ENCODE assay signal across 8 mouse cellular contexts in genomic region chr1:87174006-87174955, GRCm38 (mm10). TPM values are rescaled to one million over a fixed set of nuclear protein-coding genes. Genes with fewer than 3 reads are reported as not detected.
DNase-seq lines count a peak whose midpoint lies in the region; ATAC-seq and TF ChIP-seq lines count a peak whose summit lies in the region.

No protein-coding gene starts in this region.

- DNase-seq in layer of hippocampus, adult 11-12 months (ENCODE audit: low spot score): peak; percentile 63
- DNase-seq in layer of hippocampus, adult 9-10 months (ENCODE audit: low spot score): no peak
- DNase-seq in cerebellum, adult 11 months: peak; percentile 40
- peak; percentile 74 for DNase-seq in forebrain, postnatal 0 days
- peak; percentile 47 for DNase-seq in left cerebral cortex, adult 2 months (ENCODE audit: extremely low spot score in 1 of 2, low spot score in 2 of 2)
- DNase-seq in lung, postnatal 36 days: peak; percentile 73
- peak; percentile 49 to 79 for DNase-seq in spleen, postnatal 4 days (ENCODE audit: low spot score in 2 of 2)

- intact Hi-C loops in left cerebral cortex, adult 2 months (cut with DNase I): no loop called here

- H3K36me3 ChIP-seq in forebrain, postnatal 0 days (ENCODE audit: insufficient read depth): no peaks in the 10 kb centered on the region
- H3K36me3 ChIP-seq in hindbrain, embryonic 12.5 days: no peaks in the 10 kb centered on the region

- 24% methylated on average over 28 of the region's 28 CpGs for WGBS in forebrain, postnatal 0 days
- 23% methylated on average over 28 of the region's 28 CpGs for WGBS in hindbrain, embryonic 12.5 days

- TF ChIP-seq CTCF in forebrain, postnatal 0 days (IDR thresholded peaks at IDR 0.05; ENCODE audit: low read depth): peak; percentile 73
- peak; percentile 76 for TF ChIP-seq CTCF in left cerebral cortex, adult 2 months (IDR thresholded peaks at IDR 0.05)

- peaks cover 6% of the 10 kb centered on the region; the same call in 1 of the 2 replicates for H3K4me1 ChIP-seq in forebrain, postnatal 0 days (ENCODE audit: insufficient read depth)
- peaks cover 65% of the 10 kb centered on the region for H3K4me1 ChIP-seq in hindbrain, embryonic 12.5 days

- peak; percentile 47 for ATAC-seq in forebrain, postnatal 0 days
- no peak for ATAC-seq in hindbrain, embryonic 12.5 days (ENCODE audit: low FRiP score)

- no peak overlapping the region for H3K4me2 ChIP-seq in forebrain, postnatal 0 days (ENCODE audit: low read depth)
- 0 out of 2 replicates have a peak overlapping the region, but pooled peaks have one; percentile 23 for H3K4me2 ChIP-seq in hindbrain, embryonic 12.5 days (replicated peaks)

- H3K27me3 ChIP-seq in forebrain, postnatal 0 days (ENCODE audit: insufficient read depth, low read length): no peaks in the 10 kb centered on the region
- peaks cover 37% of the 10 kb centered on the region for H3K27me3 ChIP-seq in hindbrain, embryonic 12.5 days

- no peaks in the 10 kb centered on the region for H3K9me3 ChIP-seq in forebrain, postnatal 0 days (ENCODE audit: low read length)
- no peaks in the 10 kb centered on the region for H3K9me3 ChIP-seq in hindbrain, embryonic 12.5 days (replicated peaks)

- H3K4me3 ChIP-seq in forebrain, postnatal 0 days (ENCODE audit: low read depth, low read length): no peak overlapping the region
- no peak overlapping the region for H3K4me3 ChIP-seq in hindbrain, embryonic 12.5 days
- H3K4me3 ChIP-seq in left cerebral cortex, adult 2 months: no peak overlapping the region

- H3K9ac ChIP-seq in forebrain, postnatal 0 days: no peak overlapping the region
- H3K9ac ChIP-seq in hindbrain, embryonic 12.5 days: no peak overlapping the region

- H3K27ac ChIP-seq in forebrain, postnatal 0 days (ENCODE audit: low read depth, low read length): no peak overlapping the region
- H3K27ac ChIP-seq in hindbrain, embryonic 12.5 days: no peak overlapping the region
- H3K27ac ChIP-seq in left cerebral cortex, adult 2 months: no peak overlapping the region

RNA-seq across cellular contexts. Expression of gene Prss56, which starts 8.8 kb away (rescaled TPM):
- 3.1 and 4.0 TPM in 2 replicates for total RNA-seq in forebrain, postnatal 0 days (2014; rRNA removed)
- polyA plus RNA-seq in forebrain, postnatal 0 days (2015; fragmentation: Nextera tagmentation; extraction: Ambion mirVana): 2.5 and 4.3 TPM in 2 replicates
- polyA plus RNA-seq in hindbrain, embryonic 12.5 days (2016; fragmentation: Nextera tagmentation; extraction: Ambion mirVana): 3.6 and 9.3 TPM in 2 replicates
- under 1 TPM; 0.47 to 0.57 TPM for total RNA-seq in left cerebral cortex, adult 2 months (2021)

RNA-seq across cellular contexts. Expression of gene Chrnd, which starts 16.1 kb away (rescaled TPM):
- total RNA-seq in forebrain, postnatal 0 days (2014; rRNA removed): not detected in 2 replicates
- not detected in 2 replicates for polyA plus RNA-seq in forebrain, postnatal 0 days (2015; fragmentation: Nextera tagmentation; extraction: Ambion mirVana)
- polyA plus RNA-seq in hindbrain, embryonic 12.5 days (2016; fragmentation: Nextera tagmentation; extraction: Ambion mirVana): 0.14 and 0.64 TPM in 2 replicates
- not detected for total RNA-seq in left cerebral cortex, adult 2 months (2021)

RNA-seq across cellular contexts. Expression of gene Ecel1, which starts 18.0 kb away (rescaled TPM):
- total RNA-seq in forebrain, postnatal 0 days (2014; rRNA removed): 19.1 and 36.1 TPM in 2 replicates
- 17.8 and 28.5 TPM in 2 replicates for polyA plus RNA-seq in forebrain, postnatal 0 days (2015; fragmentation: Nextera tagmentation; extraction: Ambion mirVana)
- polyA plus RNA-seq in hindbrain, embryonic 12.5 days (2016; fragmentation: Nextera tagmentation; extraction: Ambion mirVana): 29.2 and 33.6 TPM in 2 replicates
- total RNA-seq in left cerebral cortex, adult 2 months (2021): 10 to 100 TPM in 1 of 2 experiments, 1 to 10 TPM in 1; 7.1 to 13.4 TPM

RNA-seq across cellular contexts. Expression of gene Chrng, which starts 30.2 kb away (rescaled TPM):
- total RNA-seq in forebrain, postnatal 0 days (2014; rRNA removed): not detected in 2 replicates
- not detected in 2 replicates for polyA plus RNA-seq in forebrain, postnatal 0 days (2015; fragmentation: Nextera tagmentation; extraction: Ambion mirVana)
- polyA plus RNA-seq in hindbrain, embryonic 12.5 days (2016; fragmentation: Nextera tagmentation; extraction: Ambion mirVana): 0.90 and 3.0 TPM in 2 replicates
- not detected for total RNA-seq in left cerebral cortex, adult 2 months (2021)

RNA-seq across cellular contexts. Expression of gene Eif4e2, which starts 39.4 kb away (rescaled TPM):
- 71.5 and 81.7 TPM in 2 replicates for total RNA-seq in forebrain, postnatal 0 days (2014; rRNA removed)
- 77.6 and 87.5 TPM in 2 replicates for polyA plus RNA-seq in forebrain, postnatal 0 days (2015; fragmentation: Nextera tagmentation; extraction: Ambion mirVana)
- polyA plus RNA-seq in hindbrain, embryonic 12.5 days (2016; fragmentation: Nextera tagmentation; extraction: Ambion mirVana): 148 and 150 TPM in 2 replicates
- 10 to 100 TPM; 59.8 to 60.1 TPM for total RNA-seq in left cerebral cortex, adult 2 months (2021)
